Mouse (Mus musculus): ENCODE measurements at regions not wholly inside any gene's neighbourhood (a gene's known extent, or its start where the extent isn't known, plus 50 kb on each side); places are given as distances from the start of the nearest gene placed in this dataset.

- H3K9ac ChIP-seq (ENCODE audit: insufficient read depth, low read depth, low read length, poor library complexity, severe bottlenecking): no peak overlapping the region
- H3K27ac ChIP-seq (ENCODE audit: insufficient read depth, low read depth, low read length, poor library complexity, severe bottlenecking): no peak overlapping the region
- H3K4me3 ChIP-seq (ENCODE audit: insufficient read depth in 1 of 2, low read depth in 1 of 2, low read length in 2 of 2, poor library complexity in 1 of 2, severe bottlenecking in 1 of 2): no peak overlapping the region
- H3K36me3 ChIP-seq (ENCODE audit: control insufficient read depth, insufficient read depth, low read length, poor library complexity, severe bottlenecking): no peaks in the 10 kb centered on the region
- in situ Hi-C loops (cut with MboI; ENCODE audit: low sequenced_read_pairs in 2 of 2, unreplicated experiment in 2 of 2): no loop called here
- peak; percentile 19 for DNase-seq (ENCODE audit: low read depth, low spot score)
- H3K9me3 ChIP-seq (ENCODE audit: control insufficient read depth, insufficient read depth, low read depth, low read length): no peaks in the 10 kb centered on the region
- TF ChIP-seq ZNF384 (IDR thresholded peaks at IDR 0.05; ENCODE audit: low read depth, low read length) (no peak), ZC3H11A (IDR thresholded peaks at IDR 0.05; ENCODE audit: borderline replicate concordance, low read depth, low read length) (peak; percentile 35; the same call in 1 of the 2 replicates)
- no peaks in the 10 kb centered on the region for H3K4me1 ChIP-seq (ENCODE audit: control insufficient read depth in 2 of 2, insufficient read depth in 2 of 2, low read length in 2 of 2, poor library complexity in 1 of 2)
Measured at GRCm38 (mm10) chrX:137424259-137424658, 146.1 kb upstream of the Il1rapl2 start.
